18 mouse cellular contexts compared by ENCODE assay signal in the genomic region with DNA sequence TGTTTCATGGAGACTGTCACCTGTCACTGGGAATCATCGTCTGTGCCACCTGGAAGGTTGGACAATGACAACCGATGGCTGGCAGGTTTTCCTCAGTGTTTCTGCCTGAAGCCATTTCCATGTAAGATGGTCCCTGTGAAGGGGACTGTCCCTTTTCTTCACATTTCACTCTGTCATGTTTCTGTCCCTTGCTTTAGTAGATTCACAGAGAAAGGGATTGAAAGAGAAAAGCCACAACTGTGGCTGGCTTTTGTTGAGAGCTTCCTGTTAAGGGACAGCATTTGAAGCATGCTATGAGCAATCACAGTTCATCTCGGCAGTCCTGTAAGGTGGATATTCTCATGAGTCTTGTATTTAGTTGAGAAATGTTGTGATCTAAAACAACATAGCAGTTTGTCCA. TPM values are rescaled to one million over a fixed set of nuclear protein-coding genes. Genes with fewer than 3 reads are reported as not detected.
DNase-seq lines count a peak whose midpoint lies in the region; ATAC-seq and TF ChIP-seq lines count a peak whose summit lies in the region.
"Had no signal": no experiment of that assay in that cellular context is flagged by ENCODE, and none has a peak within 500 bp of the region (broad histone marks: within the 10 kb centered on the region; RNA-seq: fewer than 3 reads in every experiment).

No protein-coding gene starts in this region.

- TF ChIP-seq CTCF in intestine, postnatal 0 days (IDR thresholded peaks at IDR 0.05; ENCODE audit: low read depth): no peak
- no peak for TF ChIP-seq CTCF in small intestine, adult 2 months (IDR thresholded peaks at IDR 0.05; ENCODE audit: extremely low read depth, insufficient read length, insufficient replicate concordance, low read depth, low read length)

- TF ChIP-seq POLR2A in small intestine, adult 2 months (IDR thresholded peaks at IDR 0.05; ENCODE audit: low read depth, low read length): no peak

- no peak for ATAC-seq in intestine, postnatal 0 days
- no peak for ATAC-seq in intestine, embryonic 16.5 days
- ATAC-seq: activated CD4-positive, CD25-positive, alpha-beta regulatory T cell, adult 4 months; forebrain, embryonic 14.5 days; hindbrain, postnatal 0 days had no signal

- no peak overlapping the region for H3K9ac ChIP-seq in intestine, postnatal 0 days (ENCODE audit: low read depth, low read length)
- no peak overlapping the region for H3K9ac ChIP-seq in intestine, embryonic 16.5 days (ENCODE audit: low read depth, low read length)
- H3K9ac ChIP-seq: heart, embryonic 13.5 days; neural tube, embryonic 13.5 days had no signal

- no peaks in the 10 kb centered on the region for H3K9me3 ChIP-seq in intestine, postnatal 0 days (ENCODE audit: control insufficient read depth)
- H3K9me3 ChIP-seq in intestine, embryonic 16.5 days (ENCODE audit: control insufficient read depth, low read length): no peaks in the 10 kb centered on the region
- H3K9me3 ChIP-seq: heart, embryonic 13.5 days; neural tube, embryonic 13.5 days had no signal

- 0 out of 2 replicates have a peak, but pooled peaks cover 5% of the 10 kb centered on the region for H3K4me1 ChIP-seq in intestine, postnatal 0 days (replicated peaks; ENCODE audit: control insufficient read depth, insufficient read depth, low read length)
- H3K4me1 ChIP-seq in intestine, embryonic 16.5 days (ENCODE audit: control insufficient read depth, insufficient read depth, low read length): peaks cover 6% of the 10 kb centered on the region; the same call in 1 of the 2 replicates
- H3K4me1 ChIP-seq in small intestine, adult 2 months (ENCODE audit: control insufficient read depth, insufficient read depth, insufficient read length, low read length): peaks cover 14% of the 10 kb centered on the region; the same call in 1 of the 2 replicates

- 87% methylated on average over 3 of the region's 3 CpGs for WGBS in intestine, postnatal 0 days
- 81% methylated on average over 3 of the region's 3 CpGs for WGBS in intestine, embryonic 16.5 days
- 57% methylated on average over 3 of the region's 3 CpGs for WGBS in small intestine, adult 2 months

- H3K4me2 ChIP-seq in intestine, postnatal 0 days (replicated peaks; ENCODE audit: low read depth): no peak overlapping the region
- no peak overlapping the region for H3K4me2 ChIP-seq in intestine, embryonic 16.5 days (ENCODE audit: low read depth, low read length)
- H3K4me2 ChIP-seq: heart, embryonic 13.5 days; neural tube, embryonic 13.5 days had no signal

- no peaks in the 10 kb centered on the region for H3K36me3 ChIP-seq in intestine, postnatal 0 days (ENCODE audit: control insufficient read depth, insufficient read depth)
- no peaks in the 10 kb centered on the region for H3K36me3 ChIP-seq in intestine, embryonic 16.5 days (ENCODE audit: control insufficient read depth, insufficient read depth, low read length)
- no peaks in the 10 kb centered on the region for H3K36me3 ChIP-seq in small intestine, adult 2 months (ENCODE audit: control insufficient read depth, insufficient read depth, low read length)
- H3K36me3 ChIP-seq: heart, embryonic 13.5 days; neural tube, embryonic 13.5 days had no signal

- 0 out of 2 replicates have a peak overlapping the region, but pooled peaks have one; percentile 54 for H3K27ac ChIP-seq in intestine, postnatal 0 days (ENCODE audit: low read depth, low read length)
- no peak overlapping the region for H3K27ac ChIP-seq in intestine, embryonic 16.5 days (ENCODE audit: low read length)
- H3K27ac ChIP-seq in small intestine, adult 2 months (ENCODE audit: insufficient read depth, low read depth, low read length): peak overlapping the region; percentile 83
- H3K27ac ChIP-seq: heart, adult 2 months; heart, embryonic 13.5 days; hindbrain, postnatal 0 days; kidney, postnatal 0 days; neural tube, embryonic 13.5 days had no signal

- peaks cover 15% of the 10 kb centered on the region for H3K27me3 ChIP-seq in intestine, postnatal 0 days (replicated peaks; ENCODE audit: control insufficient read depth, insufficient read depth, low read length)
- peaks cover 9% of the 10 kb centered on the region; the same call in 1 of the 2 replicates for H3K27me3 ChIP-seq in intestine, embryonic 16.5 days (replicated peaks; ENCODE audit: control insufficient read depth, insufficient read depth, low read length)
- H3K27me3 ChIP-seq in small intestine, adult 2 months (ENCODE audit: control insufficient read depth, insufficient read depth, low read length): no peaks in the 10 kb centered on the region

- peak; percentile 16 for DNase-seq in thymus, postnatal 14 days
- no peak for DNase-seq in thymus, postnatal 10 days (ENCODE audit: low spot score in 2 of 2)
- DNase-seq in right cerebral cortex, postnatal 4 days: no peak
- no peak for DNase-seq in spleen, adult 18-20 months
- DNase-seq: cerebellum, postnatal 36 days; embryo, embryonic 11 days; midbrain, embryonic 14.5 days had no signal

- H3K4me3 ChIP-seq in intestine, postnatal 0 days (ENCODE audit: low read depth, low read length): no peak overlapping the region
- no peak overlapping the region for H3K4me3 ChIP-seq in intestine, embryonic 16.5 days (ENCODE audit: low read length)
- no peak overlapping the region for H3K4me3 ChIP-seq in small intestine, adult 2 months (ENCODE audit: low read depth, low read length)
- H3K4me3 ChIP-seq: heart, adult 2 months; heart, embryonic 13.5 days; neural tube, embryonic 13.5 days had no signal

RNA-seq across cellular contexts. Expression of a gene that starts 52.4 kb away (rescaled TPM):
- 0.13 and 0.25 TPM in 2 replicates for polyA plus RNA-seq in intestine, postnatal 0 days (2015; fragmentation: Nextera tagmentation; extraction: Ambion mirVana)
- 0.10 and 0.17 TPM in 2 replicates for polyA plus RNA-seq in intestine, embryonic 16.5 days (2015; fragmentation: Nextera tagmentation; extraction: Ambion mirVana)
- polyA plus RNA-seq in small intestine, adult 2 months (2012; rRNA removed): 0.11 and 0.23 TPM in 2 replicates
- polyA plus RNA-seq: forebrain, embryonic 14.5 days; liver, adult 2 months had no signal

RNA-seq across cellular contexts. Expression of a gene that starts 59.4 kb away (rescaled TPM):
- polyA plus RNA-seq in intestine, postnatal 0 days (2015; fragmentation: Nextera tagmentation; extraction: Ambion mirVana): 5.1 and 6.3 TPM in 2 replicates
- polyA plus RNA-seq in intestine, embryonic 16.5 days (2015; fragmentation: Nextera tagmentation; extraction: Ambion mirVana): 30.8 and 36.8 TPM in 2 replicates
- 0.18 and 0.38 TPM in 2 replicates for polyA plus RNA-seq in small intestine, adult 2 months (2012; rRNA removed)
